Mouse (Mus musculus) WW6 (cell line): ENCODE results near the gene Rrnad1.
"Not testable (repeated sequence)": the region's sequence is repeated elsewhere in the genome, so short reads cannot be mapped to it uniquely, and the experiment has no call there.

Experiments used
- DNase-seq: peaks from one replicate; pipeline ENCODE4 v3.0.0-alpha.2; 2013; ENCODE audit warnings: low read depth, low spot score

The Rrnad1 gene

GRCm38 (mm10) chr3:87918551-87918950, 12.0 kb downstream of the Rrnad1 start:
- no peak for DNase-seq

DNA sequence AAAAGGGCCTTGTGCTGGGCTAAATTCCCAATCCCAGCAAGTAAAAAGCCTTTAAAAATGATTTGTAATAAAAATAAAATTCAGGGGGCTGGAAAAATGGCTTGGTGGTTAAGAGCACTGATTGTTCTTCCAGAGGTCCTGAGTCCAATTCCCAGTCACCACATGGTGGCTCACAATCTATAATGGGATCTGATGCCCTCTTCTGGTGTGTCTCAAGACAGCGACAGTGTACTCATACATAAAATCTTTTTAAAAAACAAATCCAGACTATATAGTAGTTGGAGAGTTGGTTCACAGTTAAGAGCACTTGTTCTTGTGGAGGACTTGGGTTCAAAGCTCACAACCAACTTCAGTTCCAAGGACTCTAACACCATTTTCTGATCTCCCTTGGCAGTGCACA, 13.5 kb downstream of the Rrnad1 start:
- no peak for DNase-seq

DNA sequence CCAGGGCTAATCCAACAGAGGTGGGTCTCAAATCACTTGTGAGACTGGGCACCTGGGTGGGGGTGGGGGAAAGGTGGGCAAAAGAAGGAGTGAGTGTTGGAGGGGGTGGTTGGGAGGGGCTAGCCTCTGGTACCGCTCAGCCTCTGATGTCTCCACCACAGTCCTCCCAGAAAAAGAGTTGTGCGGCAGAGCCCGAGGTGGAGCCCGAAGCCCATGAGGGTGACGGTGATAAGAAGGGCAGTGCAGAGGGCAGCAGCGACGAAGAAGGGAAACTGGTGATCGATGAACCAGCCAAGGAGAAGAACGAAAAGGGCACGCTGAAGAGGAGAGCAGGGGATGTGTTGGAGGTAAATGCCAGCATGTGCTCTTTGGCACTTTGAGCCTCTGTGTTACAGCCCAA, 16.6 kb downstream of the Rrnad1 start:
- DNase-seq: no peak

- no peak for DNase-seq
Observed at GRCm38 (mm10) chr3:87913491-87913890, 17.0 kb downstream of the Rrnad1 start.

DNA sequence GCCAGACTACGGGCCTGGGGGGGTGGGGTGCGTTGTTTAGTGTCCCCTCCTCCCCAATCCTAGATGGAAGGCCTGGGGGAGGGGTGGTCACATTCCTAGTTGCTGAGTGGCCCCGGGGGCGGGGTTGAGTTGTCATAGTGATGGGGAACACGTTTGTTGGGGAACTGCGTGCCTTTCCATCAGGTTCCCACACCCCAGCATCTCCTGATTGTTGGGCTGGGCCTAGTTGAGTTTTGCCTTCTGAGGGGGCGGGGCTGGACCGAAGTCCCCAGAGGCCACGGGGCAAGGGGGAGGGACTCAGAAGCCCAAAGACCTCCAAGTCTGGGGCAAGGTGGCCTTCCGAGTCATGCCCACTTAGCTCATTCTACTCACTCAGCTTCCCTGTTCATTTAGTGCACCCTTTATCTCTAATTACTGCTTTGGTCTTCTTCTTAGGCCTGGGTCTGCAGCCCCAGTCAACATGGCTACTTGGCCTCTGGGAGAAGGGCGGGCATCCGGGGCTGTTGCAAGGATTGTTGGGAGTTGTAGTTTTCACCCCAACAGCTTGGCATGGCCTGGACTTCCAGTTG, 19.9 kb downstream of the Rrnad1 start:
- DNase-seq: peak; percentile 90

DNA sequence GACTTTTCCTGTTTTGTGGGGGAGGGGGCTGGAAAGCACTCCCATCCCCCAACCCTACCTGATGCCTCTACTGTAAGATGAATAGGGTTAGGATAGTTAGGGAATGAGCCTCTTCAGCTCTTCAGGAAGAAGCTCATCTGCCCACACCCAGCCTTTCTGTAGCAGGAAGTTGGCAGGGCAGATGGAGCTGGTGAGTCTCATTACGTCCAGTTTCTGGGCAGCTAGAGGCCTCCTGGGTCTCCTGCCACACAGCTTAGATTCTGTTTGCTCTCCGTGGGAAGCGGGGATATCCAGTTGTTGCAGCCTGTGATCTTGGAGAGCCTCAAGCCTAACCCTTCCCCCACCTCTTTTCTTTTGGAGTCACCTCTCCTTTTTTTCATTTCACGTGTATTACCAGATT, 20.6 kb downstream of the Rrnad1 start:
- DNase-seq: no peak

DNA sequence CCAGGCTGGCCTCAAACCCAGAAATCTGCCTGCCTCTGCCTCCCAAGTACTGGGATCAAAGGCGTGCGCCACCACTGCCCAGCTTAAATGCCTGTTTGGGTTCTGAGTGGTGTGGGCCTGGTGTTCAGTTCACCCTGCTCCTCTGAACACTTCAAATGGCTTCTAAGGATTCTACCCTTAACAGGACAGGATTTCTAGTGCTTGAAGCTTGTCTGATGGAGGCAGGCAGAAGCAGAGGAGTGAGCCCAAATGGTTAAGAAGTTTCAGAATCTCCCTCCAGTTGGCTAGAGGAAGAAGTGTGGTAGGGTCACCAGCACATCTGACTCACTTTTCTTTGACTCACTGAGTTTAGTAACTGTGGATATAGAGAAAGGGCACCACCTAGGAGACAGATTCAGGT, 21.1 kb downstream of the Rrnad1 start:
- DNase-seq: no peak

DNA sequence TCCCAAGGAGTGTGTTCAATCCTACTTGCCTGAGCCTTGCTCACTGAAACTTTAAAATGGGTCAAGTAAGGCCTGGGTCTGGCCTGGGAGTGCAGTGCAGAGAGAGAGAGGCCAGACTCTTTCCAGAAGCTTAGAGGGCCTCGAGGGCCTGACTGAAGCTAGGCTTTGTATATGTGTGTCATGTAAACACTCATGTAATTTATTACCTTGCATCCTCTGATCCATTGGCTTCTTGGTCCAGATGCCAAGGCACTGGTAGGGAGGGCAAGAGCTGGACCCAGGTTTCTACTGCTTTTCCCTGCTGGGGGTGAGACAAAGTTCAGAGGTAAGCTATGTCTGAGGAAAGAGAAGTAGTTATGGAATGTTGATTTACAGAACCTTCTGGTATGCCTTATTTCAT, 22.6 kb downstream of the Rrnad1 start:
- no peak for DNase-seq

GRCm38 (mm10) chr3:87906981-87907857, 23.3 kb downstream of the Rrnad1 start:
- no peak for DNase-seq

DNA sequence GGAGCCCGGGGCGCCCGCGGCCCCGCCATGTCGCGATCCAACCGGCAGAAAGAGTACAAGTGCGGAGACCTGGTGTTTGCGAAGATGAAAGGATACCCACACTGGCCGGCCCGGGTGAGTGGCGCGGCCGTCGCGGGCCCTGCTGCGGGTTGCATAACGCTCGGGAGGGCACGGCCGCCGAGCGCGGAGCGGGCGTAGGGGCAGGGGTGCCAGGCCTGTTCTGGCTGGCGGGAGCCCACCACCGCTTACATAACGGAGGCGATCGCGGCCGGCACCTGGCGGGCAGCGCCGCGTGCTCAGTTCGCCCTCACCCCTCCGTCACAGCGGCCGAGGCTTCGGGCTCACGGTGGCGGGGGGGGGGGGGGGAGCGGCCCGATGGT, 23.9 kb downstream of the Rrnad1 start:
- no peak for DNase-seq

DNA sequence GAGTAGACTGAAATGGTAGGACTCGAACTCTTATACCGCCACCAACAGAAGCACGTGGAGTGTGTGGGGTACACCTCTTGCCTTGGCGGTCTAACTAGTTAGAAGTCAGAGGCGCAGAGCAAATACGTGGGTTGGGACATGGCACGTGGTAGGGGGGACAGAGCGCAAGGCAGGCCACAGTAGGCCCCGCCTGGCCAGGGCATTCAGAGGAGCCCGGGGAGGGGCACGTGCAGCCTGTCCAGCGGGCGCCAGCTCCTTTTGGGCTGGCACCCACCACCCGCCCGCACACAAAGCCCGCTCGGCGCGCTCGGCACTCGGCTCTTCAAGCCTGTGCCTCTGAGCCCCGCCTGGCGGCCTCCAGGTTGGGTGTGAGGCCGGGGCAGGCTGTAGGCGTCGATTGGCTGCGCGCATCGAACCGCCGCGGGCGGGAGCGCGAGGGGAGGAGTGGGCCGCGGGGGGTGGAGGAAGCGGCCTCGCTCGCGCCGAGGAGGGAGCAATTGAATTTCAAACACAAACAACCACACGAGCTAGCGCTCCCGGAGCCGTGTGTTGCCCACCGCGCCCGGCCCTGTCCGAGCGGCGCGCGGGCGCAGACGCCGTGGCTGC, 24.5 kb downstream of the Rrnad1 start, which contains the start of gene Hdgf:
TSS of gene Hdgf (plus strand) at position 442 of the 606 bp plus-strand sequence.
- peak; percentile 93 for DNase-seq

- DNase-seq: no peak
Observed at GRCm38 (mm10) chr3:87903821-87904220, 26.7 kb downstream of the Rrnad1 start.

DNA sequence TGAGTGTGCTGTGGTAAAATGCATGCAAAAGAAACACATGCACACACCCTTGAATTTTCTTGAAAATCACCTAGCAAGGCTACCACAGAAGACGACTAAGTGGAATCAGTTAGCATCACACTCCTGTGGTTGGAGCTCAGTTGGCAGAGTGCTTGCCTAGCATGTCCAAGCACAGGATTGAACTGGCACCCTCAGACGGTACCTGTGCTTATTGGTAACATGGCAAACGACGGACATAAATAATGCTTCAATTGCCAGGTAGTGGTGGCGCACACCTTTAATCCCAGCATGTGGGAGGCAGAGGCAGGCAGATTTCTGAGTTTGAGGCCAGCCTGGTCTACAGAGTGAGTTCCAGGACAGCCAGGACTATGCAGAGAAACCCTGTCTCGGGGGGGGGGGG, 28.6 kb downstream of the Rrnad1 start:
- not testable (repeated sequence) for DNase-seq

GRCm38 (mm10) chr3:87901036-87901624, 29.4 kb downstream of the Rrnad1 start:
- DNase-seq: no peak

- no peak for DNase-seq
Observed at GRCm38 (mm10) chr3:87899776-87900175, 30.7 kb downstream of the Rrnad1 start.

DNA sequence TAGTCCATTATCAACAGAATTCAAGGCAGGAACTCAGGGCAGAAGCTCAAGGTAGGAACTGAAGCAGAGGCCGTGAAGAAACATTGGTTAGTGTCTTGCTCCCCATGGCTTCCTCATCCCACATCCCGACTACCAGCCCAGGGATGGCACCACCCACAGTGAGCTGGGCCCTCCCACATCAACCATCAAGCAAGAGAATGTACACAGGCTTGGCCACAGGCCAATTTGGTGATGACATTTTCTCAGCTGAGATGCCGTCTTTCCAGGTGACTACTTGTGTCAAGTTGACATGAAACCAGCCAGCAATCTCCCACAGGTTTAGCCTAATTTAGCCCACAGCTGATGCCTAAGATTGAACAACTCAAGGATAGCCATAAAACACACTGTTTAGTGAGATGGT, 31.3 kb downstream of the Rrnad1 start:
- DNase-seq: no peak

GRCm38 (mm10) chr3:87893367-87893905, 37.1 kb downstream of the Rrnad1 start:
- no peak for DNase-seq

DNA sequence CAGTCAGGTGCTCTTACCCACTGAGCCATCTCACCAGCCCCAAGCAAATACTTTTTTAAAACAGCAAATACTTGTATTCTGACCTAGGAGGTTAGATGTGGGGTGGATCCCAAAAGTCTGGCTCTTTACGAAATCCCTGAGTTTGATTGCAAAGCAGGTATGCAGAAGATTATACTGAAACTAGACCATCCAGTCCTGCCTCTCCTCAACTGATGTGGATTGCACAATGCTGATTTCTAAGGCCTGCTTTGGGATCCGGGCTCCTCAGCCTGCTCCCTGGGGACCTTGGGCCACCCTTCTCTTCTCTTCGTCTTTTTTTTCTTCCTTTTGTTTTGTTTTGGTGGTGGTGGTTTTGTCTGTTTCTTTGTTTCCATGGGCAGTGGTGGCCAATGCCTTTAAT, 39.0 kb downstream of the Rrnad1 start:
- no peak for DNase-seq

GRCm38 (mm10) chr3:87887400-87887799, 43.1 kb downstream of the Rrnad1 start:
- DNase-seq: not testable (repeated sequence)

- DNase-seq: no peak
Observed at GRCm38 (mm10) chr3:87886416-87886815, 44.1 kb downstream of the Rrnad1 start.

DNA sequence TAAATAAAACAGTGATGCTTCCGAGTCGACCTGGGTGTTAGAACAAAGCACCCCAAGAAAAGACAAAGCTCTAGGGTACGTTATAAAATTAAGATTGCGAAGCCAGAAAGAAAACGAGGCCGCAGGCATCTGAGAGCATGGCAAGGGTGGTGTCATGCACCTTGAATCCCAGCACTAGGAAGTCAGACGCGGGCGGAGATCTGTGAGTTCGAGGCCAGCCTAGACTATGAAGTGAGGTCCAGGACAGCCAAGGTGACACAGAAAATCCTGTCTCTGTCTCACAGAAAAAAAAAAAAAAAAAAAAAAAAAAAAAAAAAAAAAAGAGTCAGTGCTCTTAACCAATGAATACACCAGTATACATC, 44.5 kb downstream of the Rrnad1 start:
- no peak for DNase-seq
